Mouse (Mus musculus): ENCODE results near the gene Aars2. TPM values are rescaled to one million over a fixed set of nuclear protein-coding genes. Genes with fewer than 3 reads are reported as not detected.

Aars2 gene
- polyA plus RNA-seq, 1 experiment from 2014 or later, result 8.6 TPM

GRCm38 (mm10) chr17:45502324-45502723 is 4.3 kb upstream of the Aars2 start:
- DNase-seq (no peak), ATAC-seq (ENCODE audit: low read depth) (no peak)
- no peak overlapping the region for H3K4me3 ChIP-seq (replicated peaks)
- H3K9me3 ChIP-seq (replicated peaks), result no peaks in the 10 kb centered on the region
- H3K4me2 ChIP-seq, result no peak overlapping the region
- peaks cover 3% of the 10 kb centered on the region; the same call in 1 of the 2 replicates for H3K27me3 ChIP-seq
- H3K9ac ChIP-seq, result no peak overlapping the region
- H3K36me3 ChIP-seq, result no peaks in the 10 kb centered on the region
- WGBS (ENCODE audit: insufficient replicate concordance), result 42% methylated on average over 4 of the region's 4 CpGs
- H3K27ac ChIP-seq, result no peak overlapping the region
- peaks cover 10% of the 10 kb centered on the region for H3K4me1 ChIP-seq (replicated peaks)

- H3K9ac ChIP-seq, result no peak overlapping the region
- peaks cover 3% of the 10 kb centered on the region; the same call in 1 of the 2 replicates for H3K27me3 ChIP-seq
- DNase-seq (no peak), ATAC-seq (ENCODE audit: low read depth) (no peak)
- H3K4me1 ChIP-seq (replicated peaks), result peaks cover 15% of the 10 kb centered on the region
- H3K27ac ChIP-seq, result no peak overlapping the region
- H3K4me3 ChIP-seq (replicated peaks), result no peak overlapping the region
- H3K4me2 ChIP-seq, result no peak overlapping the region
- peaks cover under 1% of the 10 kb centered on the region for H3K36me3 ChIP-seq
- H3K9me3 ChIP-seq (replicated peaks), result no peaks in the 10 kb centered on the region
- 8% methylated on average over 5 of the region's 5 CpGs for WGBS (ENCODE audit: insufficient replicate concordance)
Observed at GRCm38 (mm10) chr17:45503301-45503973, 3.2 kb upstream of the Aars2 start.

- Histone ChIP-seq H3K27ac (no peak overlapping the region), H3K27me3 (no peaks in the 10 kb centered on the region), H3K4me1 (replicated peaks) (peaks cover 15% of the 10 kb centered on the region), H3K4me2 (peak overlapping the region; percentile 55; the same call in 1 of the 2 replicates), H3K36me3 (peaks cover 22% of the 10 kb centered on the region), H3K9me3 (replicated peaks) (no peaks in the 10 kb centered on the region), H3K9ac (no peak overlapping the region), H3K4me3 (replicated peaks) (no peak overlapping the region)
- WGBS (ENCODE audit: insufficient replicate concordance), result 65% methylated on average over 6 of the region's 6 CpGs
- no peak for DNase-seq
- ATAC-seq (ENCODE audit: low read depth), result no peak
Observed at GRCm38 (mm10) chr17:45505941-45506465, 638 bp upstream of the Aars2 start.

DNA sequence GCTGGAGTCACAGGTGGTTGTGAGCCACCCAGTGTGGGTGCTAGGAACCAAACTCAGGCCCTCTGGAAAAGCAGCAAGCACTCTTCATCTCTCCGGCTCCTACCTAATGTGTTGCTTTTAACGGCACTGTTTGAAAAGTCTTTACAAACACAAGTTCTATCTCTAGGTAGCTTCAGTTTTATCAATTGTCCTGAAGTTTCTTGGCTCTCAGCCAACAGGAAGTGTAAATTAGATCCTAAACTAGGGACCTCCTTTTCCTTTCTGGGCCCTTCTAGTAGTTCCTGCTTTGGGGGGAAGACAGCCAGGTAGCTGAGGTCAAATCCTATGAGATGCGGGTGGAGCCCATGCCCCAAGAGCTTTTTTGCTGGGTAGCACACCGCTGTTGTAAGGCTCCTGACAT is 4.2 kb downstream of the Aars2 start:
- no peaks in the 10 kb centered on the region for H3K27me3 ChIP-seq
- H3K9me3 ChIP-seq (replicated peaks), result no peaks in the 10 kb centered on the region
- H3K9ac ChIP-seq, result no peak overlapping the region
- peaks cover 11% of the 10 kb centered on the region for H3K4me1 ChIP-seq (replicated peaks)
- no peak overlapping the region for H3K27ac ChIP-seq
- no peak overlapping the region for H3K4me2 ChIP-seq
- H3K36me3 ChIP-seq, result peaks cover 26% of the 10 kb centered on the region
- H3K4me3 ChIP-seq (replicated peaks), result no peak overlapping the region
- ATAC-seq (ENCODE audit: low read depth) (no peak), DNase-seq (no peak)
- WGBS (ENCODE audit: insufficient replicate concordance), result 88% methylated on average over 4 of the region's 4 CpGs

DNA sequence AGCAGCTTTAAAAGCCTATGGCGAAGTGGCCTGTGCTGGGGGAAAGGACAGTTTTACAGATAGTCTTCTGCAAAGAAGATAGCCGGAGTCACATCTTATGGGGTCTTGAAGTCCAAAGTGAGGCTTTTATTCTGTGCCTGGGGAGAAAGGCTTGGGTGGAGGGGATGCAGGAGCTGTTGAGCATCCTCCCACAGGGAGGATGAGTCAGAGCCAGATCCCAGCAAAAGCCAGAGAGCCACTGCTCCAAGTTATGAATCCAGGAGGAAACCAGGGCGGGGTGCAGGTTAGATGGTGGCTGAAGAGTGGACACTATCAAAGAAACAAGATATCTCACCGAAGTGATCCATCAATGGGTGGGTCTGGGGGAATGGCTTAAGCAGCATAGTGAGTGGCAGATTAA is 5.1 kb downstream of the Aars2 start:
- Histone ChIP-seq H3K27me3 (no peaks in the 10 kb centered on the region), H3K4me3 (replicated peaks) (no peak overlapping the region), H3K36me3 (peaks cover 26% of the 10 kb centered on the region), H3K4me1 (replicated peaks) (peaks cover 11% of the 10 kb centered on the region), H3K4me2 (no peak overlapping the region), H3K9me3 (replicated peaks) (no peaks in the 10 kb centered on the region), H3K9ac (no peak overlapping the region), H3K27ac (no peak overlapping the region)
- 67% methylated on average over 4 of the region's 4 CpGs for WGBS (ENCODE audit: insufficient replicate concordance)
- ATAC-seq (ENCODE audit: low read depth), result no peak
- DNase-seq, result no peak

- DNase-seq, result no peak
- H3K27ac ChIP-seq, result no peak overlapping the region
- peaks cover 3% of the 10 kb centered on the region; the same call in 1 of the 2 replicates for H3K4me1 ChIP-seq (replicated peaks)
- 48% methylated on average over 15 of the region's 15 CpGs for WGBS (ENCODE audit: insufficient replicate concordance)
- H3K9ac ChIP-seq, result no peak overlapping the region
- peaks cover 21% of the 10 kb centered on the region for H3K36me3 ChIP-seq
- H3K4me3 ChIP-seq (replicated peaks), result no peak overlapping the region
- no peak for ATAC-seq (ENCODE audit: low read depth)
- H3K4me2 ChIP-seq, result no peak overlapping the region
- no peaks in the 10 kb centered on the region for H3K9me3 ChIP-seq (replicated peaks)
- H3K27me3 ChIP-seq, result no peaks in the 10 kb centered on the region
Observed at GRCm38 (mm10) chr17:45515204-45515726, 8.6 kb downstream of the Aars2 start.

DNA sequence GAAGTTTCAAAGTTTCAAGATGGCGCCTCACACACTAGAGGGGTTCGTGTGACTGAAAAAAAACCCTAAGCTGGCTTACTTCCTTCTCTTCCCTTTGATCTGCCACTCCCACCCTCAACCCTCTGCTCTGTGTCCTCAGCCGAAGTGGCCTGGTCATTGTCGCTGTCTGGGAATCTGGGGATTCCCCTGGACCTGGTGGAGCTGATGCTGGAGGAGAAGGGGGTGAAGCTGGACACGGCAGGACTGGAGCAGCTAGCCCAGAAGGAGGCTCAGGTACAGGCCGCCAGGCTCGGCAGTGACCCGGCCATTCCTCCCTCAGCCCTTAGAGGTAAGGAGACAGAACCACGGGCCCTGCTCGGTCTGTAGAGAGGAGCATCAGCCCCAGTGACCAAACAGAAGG is 9.2 kb downstream of the Aars2 start:
- Histone ChIP-seq H3K4me1 (replicated peaks) (peaks cover 3% of the 10 kb centered on the region; the same call in 1 of the 2 replicates), H3K27me3 (no peaks in the 10 kb centered on the region), H3K36me3 (peaks cover 16% of the 10 kb centered on the region; the same call in 1 of the 2 replicates), H3K9ac (no peak overlapping the region), H3K27ac (no peak overlapping the region), H3K9me3 (replicated peaks) (no peaks in the 10 kb centered on the region), H3K4me2 (no peak overlapping the region), H3K4me3 (replicated peaks) (no peak overlapping the region)
- 70% methylated on average over 10 of the region's 10 CpGs for WGBS (ENCODE audit: insufficient replicate concordance)
- DNase-seq, result no peak
- no peak for ATAC-seq (ENCODE audit: low read depth)

DNA sequence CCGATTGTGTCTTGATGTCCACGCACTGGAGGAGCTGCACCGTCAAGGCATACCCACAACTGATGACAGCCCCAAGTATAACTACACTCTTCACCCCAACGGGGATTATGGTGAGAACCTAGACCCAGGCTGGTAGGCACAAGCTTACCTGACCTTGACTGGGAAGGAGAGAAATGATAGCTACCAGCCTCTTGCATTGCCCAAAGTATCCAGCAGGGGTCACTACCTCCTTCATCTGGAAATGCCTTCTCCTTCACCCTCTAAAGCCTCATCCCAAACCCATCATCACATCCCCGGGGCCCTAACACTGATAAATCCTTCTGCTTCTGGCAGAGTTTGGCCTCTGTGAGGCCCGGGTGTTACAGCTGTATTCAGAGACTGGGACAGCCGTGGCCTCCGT is 9.8 kb downstream of the Aars2 start:
- Histone ChIP-seq H3K4me1 (replicated peaks) (peaks cover 3% of the 10 kb centered on the region; the same call in 1 of the 2 replicates), H3K36me3 (peaks cover 10% of the 10 kb centered on the region; the same call in 1 of the 2 replicates), H3K4me3 (replicated peaks) (no peak overlapping the region), H3K9me3 (replicated peaks) (no peaks in the 10 kb centered on the region), H3K4me2 (no peak overlapping the region), H3K27ac (no peak overlapping the region), H3K27me3 (no peaks in the 10 kb centered on the region), H3K9ac (no peak overlapping the region)
- DNase-seq (peak; percentile 50), ATAC-seq (ENCODE audit: low read depth) (no peak)
- 48% methylated on average over 8 of the region's 8 CpGs for WGBS (ENCODE audit: insufficient replicate concordance)

GRCm38 (mm10) chr17:45517135-45517534 is 10.5 kb downstream of the Aars2 start:
- WGBS (ENCODE audit: insufficient replicate concordance), result 82% methylated on average over 21 of the region's 21 CpGs
- peaks cover 3% of the 10 kb centered on the region for H3K4me1 ChIP-seq (replicated peaks)
- no peak overlapping the region for H3K27ac ChIP-seq
- no peak overlapping the region for H3K4me3 ChIP-seq (replicated peaks)
- ATAC-seq (ENCODE audit: low read depth) (no peak), DNase-seq (no peak)
- no peaks in the 10 kb centered on the region for H3K9me3 ChIP-seq (replicated peaks)
- no peaks in the 10 kb centered on the region for H3K27me3 ChIP-seq
- no peak overlapping the region for H3K9ac ChIP-seq
- no peak overlapping the region for H3K4me2 ChIP-seq
- H3K36me3 ChIP-seq, result peaks cover 10% of the 10 kb centered on the region; the same call in 1 of the 2 replicates

- ATAC-seq (ENCODE audit: low read depth), result no peak
Observed at GRCm38 (mm10) chr17:45517549-45518215, 11.0 kb downstream of the Aars2 start.

GRCm38 (mm10) chr17:45518766-45519475 is 12.3 kb downstream of the Aars2 start:
- ATAC-seq (ENCODE audit: low read depth) (no peak), DNase-seq (no peak)
- 67% methylated on average over 12 of the region's 12 CpGs for WGBS (ENCODE audit: insufficient replicate concordance)
- Histone ChIP-seq H3K9ac (no peak overlapping the region), H3K27ac (no peak overlapping the region), H3K27me3 (peaks cover 6% of the 10 kb centered on the region; the same call in 1 of the 2 replicates), H3K9me3 (replicated peaks) (no peaks in the 10 kb centered on the region), H3K4me3 (replicated peaks) (no peak overlapping the region), H3K4me2 (no peak overlapping the region), H3K4me1 (replicated peaks) (peaks cover 15% of the 10 kb centered on the region), H3K36me3 (peaks cover 10% of the 10 kb centered on the region; the same call in 1 of the 2 replicates)

More at GRCm38 (mm10) chr17:45517549-45518215, 11.0 kb downstream of the Aars2 start:
- H3K9me3 ChIP-seq (replicated peaks), result no peaks in the 10 kb centered on the region
- H3K9ac ChIP-seq, result no peak overlapping the region
- 47% methylated on average over 28 of the region's 28 CpGs for WGBS (ENCODE audit: insufficient replicate concordance)
- no peak for DNase-seq
- no peak overlapping the region for H3K27ac ChIP-seq
- H3K36me3 ChIP-seq, result peaks cover 10% of the 10 kb centered on the region; the same call in 1 of the 2 replicates
- no peak overlapping the region for H3K4me3 ChIP-seq (replicated peaks)
- no peak overlapping the region for H3K4me2 ChIP-seq
- H3K4me1 ChIP-seq (replicated peaks), result peaks cover 6% of the 10 kb centered on the region
- no peaks in the 10 kb centered on the region for H3K27me3 ChIP-seq

Measured in liver, embryonic 13.5 days (tissue).